Mouse (Mus musculus) brain, embryonic 14.5 days (tissue): Measurements from ENCODE around the gene Agpat3. TPM values are rescaled to one million over a fixed set of nuclear protein-coding genes. Genes with fewer than 3 reads are reported as not detected.
A peak's percentile ranks its signal among the peaks of the same experiment; 100 is the strongest.

ENCODE experiments used
- DNase-seq: peaks from one replicate; pipeline ENCODE4 v3.0.0-alpha.2; 2011; ENCODE audit warnings: low read depth
- CTCF ChIP-seq: fragments of 200-500 bp; IDR thresholded peaks from 2 replicates; pipeline ENCODE4 v1.5.1; 2012; ENCODE audit warnings: inconsistent platforms, mild to moderate bottlenecking, moderate library complexity, borderline replicate concordance; ENCODE audit not compliant: insufficient read depth, insufficient read length; ENCODE audit errors: extremely low read depth
- POLR2A ChIP-seq: fragments of 200-500 bp; IDR thresholded peaks from 2 replicates; pipeline ENCODE4 v1.6.1; 2012; ENCODE audit warnings: mild to moderate bottlenecking, inconsistent platforms, borderline replicate concordance; ENCODE audit not compliant: poor library complexity, insufficient read depth, insufficient read length, severe bottlenecking; ENCODE audit errors: extremely low read depth
- polyA plus RNA-seq: library from polyadenylated mRNA; depleted of rRNA; stranded (reverse); fragments of >200 nt; gene quantifications from 2 replicates; pipeline ENCODE4 v1.2.3, GENCODE M21; 2012

Gene Agpat3
- polyA plus RNA-seq, 1 experiment, result 95.2 TPM

GRCm38 (mm10) chr10:78319940-78320339 lies 32.3 kb downstream of the Agpat3 start:
- peak; percentile 62 for DNase-seq
- no peak for TF ChIP-seq POLR2A
- no peak for TF ChIP-seq CTCF

- TF ChIP-seq POLR2A, result no peak
- no peak for TF ChIP-seq CTCF
- no peak for DNase-seq
These were observed 34.9 kb downstream of the Agpat3 start for GRCm38 (mm10) chr10:78317270-78317923.

GRCm38 (mm10) chr10:78316228-78317087 lies 35.8 kb downstream of the Agpat3 start:
- DNase-seq, result no peak
- TF ChIP-seq POLR2A (no peak), CTCF (no peak)

GRCm38 (mm10) chr10:78315145-78315544 lies 37.1 kb downstream of the Agpat3 start:
- TF ChIP-seq CTCF (no peak), POLR2A (no peak)
- no peak for DNase-seq

DNA sequence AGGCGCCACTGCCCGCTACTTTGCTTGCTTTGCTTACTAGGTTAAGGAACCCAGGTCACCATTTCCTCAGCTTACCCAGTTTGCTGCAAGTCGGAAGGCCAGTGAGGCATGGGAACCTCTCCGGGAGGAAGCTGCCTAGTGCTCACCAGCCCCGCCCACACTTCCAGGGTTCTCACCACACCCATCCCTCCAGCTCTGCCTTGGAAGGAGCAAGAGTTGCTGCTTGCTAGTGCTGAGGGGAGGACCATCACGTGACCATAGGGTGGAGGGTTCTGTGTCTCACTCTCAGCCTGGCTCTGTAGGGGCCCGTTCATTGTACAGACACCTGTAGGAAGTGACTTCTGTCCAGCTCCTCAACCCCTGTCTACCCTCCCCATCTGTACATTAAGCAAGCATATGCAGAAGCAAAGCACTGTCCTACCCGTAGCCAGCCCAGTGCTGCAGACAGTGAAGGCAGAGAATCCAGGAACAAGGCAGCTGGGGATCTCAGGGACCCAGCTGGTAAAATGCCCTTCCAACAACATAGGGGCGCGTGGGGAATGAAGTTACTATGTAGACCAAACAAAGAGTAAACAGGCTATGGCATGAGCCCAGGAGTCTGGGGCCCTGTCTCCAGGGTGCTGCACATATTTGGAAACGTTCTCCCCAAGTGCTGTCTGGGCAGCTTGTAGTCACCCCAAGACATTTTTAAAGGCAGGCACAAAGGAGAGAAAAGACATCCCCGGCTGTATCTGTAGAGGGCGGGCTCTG lies 40.2 kb downstream of the Agpat3 start:
- no peak for DNase-seq
- TF ChIP-seq CTCF (no peak), POLR2A (no peak)

DNA sequence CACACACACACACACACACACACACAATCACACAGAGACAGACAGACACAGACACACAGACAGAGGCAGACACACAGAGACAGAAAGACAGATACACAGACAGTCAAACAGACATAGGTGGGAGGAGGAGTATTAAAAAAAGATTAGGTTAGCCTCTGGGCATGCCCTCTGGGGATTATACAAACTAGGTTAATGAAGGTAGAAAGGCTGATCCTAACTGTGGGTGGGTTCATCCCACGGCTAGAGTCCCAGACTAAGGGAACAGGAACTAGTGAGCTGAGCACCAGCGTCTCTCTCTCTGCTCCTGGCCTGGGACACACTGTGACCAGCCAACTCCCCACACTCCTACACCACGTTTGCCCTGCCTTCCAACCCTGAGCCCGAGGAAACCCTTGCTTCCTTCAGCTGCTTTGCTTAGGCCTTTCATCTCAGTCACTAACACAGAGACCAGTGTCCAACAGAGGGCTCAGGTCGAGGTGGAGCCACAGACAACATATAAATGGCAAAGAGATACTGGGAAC lies 41.5 kb downstream of the Agpat3 start:
- TF ChIP-seq CTCF, result no peak
- no peak for TF ChIP-seq POLR2A
- no peak for DNase-seq

DNA sequence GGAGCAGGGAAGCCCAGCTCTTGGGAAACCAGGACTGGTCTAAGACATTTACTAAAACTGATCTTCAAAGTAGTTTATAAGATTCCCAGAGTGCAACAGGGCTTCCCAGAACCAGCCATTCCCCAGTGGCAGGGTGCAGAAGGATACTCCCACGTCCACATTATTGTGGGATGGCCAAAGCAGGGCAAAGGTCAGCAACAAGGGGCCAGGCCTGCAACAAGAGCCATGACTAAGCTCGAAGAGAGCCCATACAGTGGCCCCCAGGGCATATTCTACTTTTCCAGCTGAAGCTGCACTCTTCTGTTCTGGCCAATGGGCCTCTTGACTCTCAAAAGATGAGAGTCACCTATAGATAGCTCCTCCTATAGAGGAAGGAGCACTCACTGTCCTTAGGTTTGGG lies 43.7 kb downstream of the Agpat3 start:
- TF ChIP-seq CTCF (no peak), POLR2A (no peak)
- no peak for DNase-seq

DNA sequence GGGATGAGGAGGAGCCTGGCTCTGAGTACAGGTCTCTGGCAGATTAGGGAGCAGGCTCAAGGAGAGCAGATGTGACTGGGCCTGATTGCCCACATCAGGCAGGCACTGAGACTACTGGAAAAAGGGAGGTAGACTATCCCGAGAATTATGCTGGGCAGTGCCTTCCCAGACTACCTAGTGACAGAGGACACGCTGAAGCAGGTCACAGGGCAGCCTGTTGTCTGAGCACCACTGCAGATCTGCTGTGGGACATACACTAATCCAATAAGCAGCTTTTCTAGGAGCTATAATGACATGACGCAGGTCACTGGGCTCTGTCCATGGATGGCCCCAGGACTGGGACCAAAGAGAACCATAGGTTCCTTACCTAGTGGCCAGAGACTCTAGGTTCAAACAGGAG lies 44.9 kb downstream of the Agpat3 start:
- no peak for DNase-seq
- TF ChIP-seq CTCF (no peak), POLR2A (no peak)

DNA sequence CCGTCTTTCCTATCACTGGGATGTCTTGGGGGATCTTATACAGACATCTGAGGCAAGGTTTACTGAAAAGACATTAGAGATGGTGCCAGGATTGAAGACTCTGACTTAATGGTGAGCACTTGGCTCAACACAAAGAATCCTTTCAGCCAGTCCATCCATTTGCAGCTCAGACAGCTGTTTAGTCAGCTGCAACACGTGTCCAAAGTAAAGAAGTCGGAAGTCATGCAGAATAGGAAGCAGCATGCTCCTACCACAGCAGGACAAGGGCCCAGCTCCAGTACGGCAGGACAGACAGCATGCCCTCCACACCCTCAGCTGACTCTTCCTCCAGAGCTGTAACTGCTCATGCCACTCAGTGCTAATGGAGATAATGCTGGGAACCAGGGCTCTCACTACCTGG lies 46.3 kb downstream of the Agpat3 start:
- TF ChIP-seq CTCF (no peak), POLR2A (no peak)
- no peak for DNase-seq

DNA sequence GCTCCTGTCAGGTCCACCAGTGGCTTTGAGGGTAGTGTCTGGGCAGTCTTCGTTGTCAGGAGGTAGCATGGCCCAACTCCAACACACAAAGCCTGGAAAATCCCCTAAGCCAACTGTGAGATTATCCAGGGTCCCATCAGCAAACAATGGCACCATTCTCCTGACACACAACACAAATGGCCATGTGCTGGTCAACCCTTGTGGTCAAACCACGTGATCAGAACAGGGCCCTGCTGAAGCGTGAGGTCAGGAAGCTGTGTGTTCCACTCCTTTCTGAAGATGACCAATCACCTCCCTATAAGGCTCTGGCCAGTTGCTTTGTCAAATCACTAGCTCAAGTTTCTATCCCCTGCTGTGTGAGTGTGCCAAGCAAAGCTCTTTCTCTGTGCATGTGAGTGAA lies 47.3 kb downstream of the Agpat3 start:
- no peak for TF ChIP-seq CTCF
- no peak for TF ChIP-seq POLR2A
- DNase-seq, result no peak

DNA sequence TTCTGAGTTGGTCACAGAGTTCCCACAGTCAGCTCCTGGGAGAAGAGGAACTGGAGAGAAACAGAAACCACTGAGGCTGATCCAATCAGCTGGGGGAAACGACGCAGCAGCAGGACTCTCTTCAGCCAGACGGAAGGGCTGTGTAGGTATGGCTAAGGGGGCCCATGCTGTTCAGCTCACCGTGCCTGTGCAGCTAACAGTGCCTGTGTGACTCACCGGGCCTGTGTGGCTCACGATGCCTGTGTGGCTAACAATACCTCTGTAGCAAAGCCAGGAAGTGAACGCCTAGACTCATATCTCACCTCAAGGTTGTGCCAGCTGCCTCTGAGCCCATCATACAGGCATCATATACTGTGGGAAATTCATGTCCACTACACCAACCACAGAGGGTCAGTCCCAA lies 48.6 kb downstream of the Agpat3 start:
- DNase-seq, result no peak
- no peak for TF ChIP-seq CTCF
